Mouse (Mus musculus) forebrain, embryonic 14.5 days (tissue): ENCODE measurements around the gene Tssc4. TPM values are rescaled to one million over a fixed set of nuclear protein-coding genes. Genes with fewer than 3 reads are reported as not detected.

Source experiments
- ATAC-seq: fragments of 200-750 bp; cut with Nextera tagmentation; 2 replicates; pipeline ENCODE4 v1.8.0; 2017; ENCODE audit warnings: mild to moderate bottlenecking, moderate library complexity
- DNase-seq: peaks from one replicate; pipeline ENCODE4 v3.0.0-alpha.2; 2015; ENCODE audit warnings: low spot score
- H3K27ac ChIP-seq: fragments of 300-500 bp; sonication (generic); 2 replicates; pipeline ENCODE4 v1.5.1; 2014; ENCODE audit warnings: low read depth, mild to moderate bottlenecking, control low read depth, low read length, moderate library complexity
- H3K27me3 ChIP-seq: fragments of 300-500 bp; sonication (generic); replicated peaks from 2 replicates; pipeline ENCODE4 v1.6.1; 2014; ENCODE audit warnings: low read length, control low read depth, mixed read lengths; ENCODE audit not compliant: control insufficient read depth, insufficient read depth
- H3K36me3 ChIP-seq: fragments of 300-500 bp; sonication (generic); 2 replicates; pipeline ENCODE4 v1.6.1; 2014; ENCODE audit warnings: low read length, control low read depth; ENCODE audit not compliant: control insufficient read depth, insufficient read depth
- H3K4me1 ChIP-seq: fragments of 300-500 bp; sonication (generic); 2 replicates; pipeline ENCODE4 v1.6.1; 2014; ENCODE audit warnings: antibody characterized with exemption, low read length, control low read depth; ENCODE audit not compliant: control insufficient read depth, insufficient read depth
- H3K4me2 ChIP-seq: fragments of 300-500 bp; sonication (generic); 2 replicates; pipeline ENCODE4 v1.6.1; 2014; ENCODE audit warnings: mild to moderate bottlenecking, control low read depth, low read length
- H3K4me3 ChIP-seq: fragments of 300-500 bp; sonication (generic); 2 replicates; pipeline ENCODE4 v1.5.1; 2014; ENCODE audit warnings: low read depth, low read length, control low read depth
- H3K9ac ChIP-seq: fragments of 300-500 bp; sonication (generic); 2 replicates; pipeline ENCODE4 v1.6.1; 2014; ENCODE audit warnings: mild to moderate bottlenecking, low read length, control low read depth, moderate library complexity
- H3K9me3 ChIP-seq: fragments of 300-500 bp; sonication (generic); replicated peaks from 2 replicates; pipeline ENCODE4 v1.6.1; 2016; ENCODE audit warnings: low read length, control low read depth, mixed read lengths; ENCODE audit not compliant: control insufficient read depth
- WGBS: fragments of 180-500 bp; shearing (Covaris S2); extraction: QIAGEN DNeasy Blood & Tissue Kit; methylation state at CpG from one replicate; pipeline ENCODE4 v1.1.7; 2014; 5-methylcytosine and 5-hydroxymethylcytosine counted together
- polyA plus RNA-seq: library from polyadenylated mRNA; unstranded; fragments of >200 nt; fragmentation: Nextera tagmentation; extraction: Ambion mirVana; gene quantifications from 2 replicates; pipeline ENCODE4 v1.2.1, GENCODE M21; 2014

The Tssc4 gene
- polyA plus RNA-seq, 1 experiment from 2014 or later: 106 TPM

DNA sequence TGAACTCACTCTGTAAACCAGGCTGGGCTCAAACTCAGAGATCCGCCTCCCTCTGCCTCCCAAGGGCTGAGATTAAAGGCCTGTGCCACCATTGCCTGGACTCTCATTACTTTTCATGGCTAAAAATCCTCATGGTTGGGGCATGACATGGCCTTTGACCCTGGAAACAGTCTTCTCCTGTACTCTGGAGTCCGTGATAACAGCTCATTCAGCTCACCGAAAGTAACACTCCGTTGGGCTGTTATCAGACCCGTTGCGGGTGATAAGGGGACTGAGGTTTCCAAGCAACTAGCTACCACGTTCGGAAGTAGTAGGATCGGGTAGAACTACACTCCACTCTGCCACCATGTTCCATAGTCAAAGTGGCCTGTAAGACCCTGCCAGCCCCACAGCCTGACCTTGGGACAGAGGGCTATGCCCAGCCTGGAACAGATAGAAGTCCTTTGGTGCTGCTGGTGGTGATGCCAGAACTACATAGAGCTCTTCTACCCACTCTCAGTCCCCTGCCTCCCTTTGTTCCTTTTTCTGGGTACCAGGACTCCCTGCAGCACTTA, 11.3 kb upstream of the Tssc4 start:
- Histone ChIP-seq H3K27me3 (no peaks in the 10 kb centered on the region), H3K4me2 (no peak overlapping the region), H3K4me1 (peaks cover 15% of the 10 kb centered on the region), H3K36me3 (peaks cover 13% of the 10 kb centered on the region), H3K9me3 (no peaks in the 10 kb centered on the region), H3K9ac (no peak overlapping the region), H3K4me3 (no peak overlapping the region), H3K27ac (no peak overlapping the region)
- 91% methylated on average over 9 of the region's 9 CpGs for WGBS
- ATAC-seq (no peak), DNase-seq (no peak)

DNA sequence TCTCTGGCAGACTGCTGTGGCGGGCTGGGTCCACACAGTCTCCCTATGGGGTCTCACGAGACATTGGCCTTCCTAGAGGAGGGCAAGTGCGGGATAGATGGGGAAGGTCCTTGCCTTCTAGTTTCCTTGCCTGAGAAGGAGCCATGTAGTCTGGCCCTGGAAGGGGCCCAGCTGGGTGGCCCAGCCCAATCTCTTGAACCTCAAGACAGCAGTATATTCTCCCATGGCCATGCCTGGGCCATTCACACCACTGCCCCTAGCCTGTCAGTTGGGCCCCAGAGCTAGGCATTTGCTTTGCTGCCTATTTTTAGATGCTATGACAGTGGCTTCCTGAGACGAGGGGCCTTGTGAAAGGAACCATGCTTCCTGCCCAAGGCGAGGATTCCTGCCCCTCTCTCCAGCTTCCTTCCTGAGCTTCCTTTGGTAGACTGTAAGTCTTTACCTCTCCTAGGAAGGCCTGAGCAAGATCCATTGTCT, 10.8 kb upstream of the Tssc4 start:
- no peak overlapping the region for H3K4me2 ChIP-seq
- H3K4me3 ChIP-seq: no peak overlapping the region
- ATAC-seq (no peak), DNase-seq (no peak)
- 83% methylated on average over 5 of the region's 5 CpGs for WGBS
- H3K9me3 ChIP-seq: no peaks in the 10 kb centered on the region
- no peak overlapping the region for H3K27ac ChIP-seq
- peaks cover 15% of the 10 kb centered on the region for H3K4me1 ChIP-seq
- H3K27me3 ChIP-seq: no peaks in the 10 kb centered on the region
- peaks cover 18% of the 10 kb centered on the region for H3K36me3 ChIP-seq
- H3K9ac ChIP-seq: no peak overlapping the region

DNA sequence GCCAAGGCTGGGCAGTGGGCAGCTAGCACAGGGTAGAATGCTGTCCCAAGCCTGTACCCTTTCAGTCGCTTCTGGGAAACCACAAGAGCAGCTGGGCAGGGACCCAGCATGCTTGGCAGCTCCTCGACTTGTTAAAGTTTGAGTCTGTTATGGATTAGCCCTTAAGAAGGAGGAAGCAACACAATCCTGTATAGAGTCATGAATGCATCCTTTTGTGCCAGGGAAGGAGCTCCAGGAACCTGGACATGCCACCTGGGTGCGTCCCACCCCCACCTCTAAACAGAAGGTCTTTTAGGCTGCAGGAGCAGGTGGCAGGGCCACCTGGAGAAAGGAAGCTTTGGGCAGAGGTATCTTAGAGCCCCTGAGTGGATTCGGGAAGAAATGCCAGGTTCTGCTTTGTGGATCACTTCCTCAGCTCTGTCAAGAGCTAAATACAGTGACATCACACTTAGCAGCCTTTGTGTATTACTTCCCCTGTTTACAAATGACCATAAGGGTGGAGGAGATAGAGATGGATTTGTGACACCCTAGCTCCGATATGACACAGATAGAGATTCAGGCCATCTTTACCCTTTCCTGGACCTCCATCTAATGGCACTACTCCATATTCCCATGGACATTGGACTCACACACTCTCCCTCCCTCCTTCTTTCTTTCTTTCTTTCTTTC, 9.7 kb upstream of the Tssc4 start:
- Histone ChIP-seq H3K9ac (no peak overlapping the region), H3K27me3 (no peaks in the 10 kb centered on the region), H3K9me3 (no peaks in the 10 kb centered on the region), H3K36me3 (peaks cover 28% of the 10 kb centered on the region), H3K4me1 (peaks cover 7% of the 10 kb centered on the region), H3K4me2 (no peak overlapping the region), H3K27ac (no peak overlapping the region), H3K4me3 (no peak overlapping the region)
- 78% methylated on average over 5 of the region's 5 CpGs for WGBS
- ATAC-seq: no peak
- DNase-seq: no peak

DNA sequence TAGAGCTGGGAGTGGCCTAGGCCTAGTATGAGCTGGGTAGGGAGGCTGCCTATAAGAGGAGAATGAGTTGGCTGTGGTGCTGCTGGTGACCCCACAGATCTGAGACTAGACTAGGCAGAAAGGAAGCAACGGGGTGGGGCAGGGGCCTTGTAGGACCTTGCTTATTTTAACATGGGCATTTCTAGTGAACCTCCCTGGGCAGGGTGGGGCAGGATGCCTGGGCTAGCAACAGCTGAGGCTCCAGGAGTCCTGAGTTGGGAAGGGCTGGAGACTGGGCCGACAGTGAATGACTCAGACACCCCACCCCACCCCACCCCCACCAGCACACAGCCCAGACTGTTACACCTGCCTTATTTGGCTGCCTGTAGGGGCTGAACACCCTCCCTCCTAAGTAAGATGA, 6.3 kb upstream of the Tssc4 start:
- ATAC-seq (no peak), DNase-seq (no peak)
- Histone ChIP-seq H3K27me3 (no peaks in the 10 kb centered on the region), H3K4me3 (no peak overlapping the region), H3K4me1 (no peaks in the 10 kb centered on the region), H3K4me2 (no peak overlapping the region), H3K36me3 (peaks cover 60% of the 10 kb centered on the region), H3K9me3 (no peaks in the 10 kb centered on the region), H3K9ac (no peak overlapping the region), H3K27ac (no peak overlapping the region)
- 94% methylated on average over 2 of the region's 2 CpGs for WGBS

DNA sequence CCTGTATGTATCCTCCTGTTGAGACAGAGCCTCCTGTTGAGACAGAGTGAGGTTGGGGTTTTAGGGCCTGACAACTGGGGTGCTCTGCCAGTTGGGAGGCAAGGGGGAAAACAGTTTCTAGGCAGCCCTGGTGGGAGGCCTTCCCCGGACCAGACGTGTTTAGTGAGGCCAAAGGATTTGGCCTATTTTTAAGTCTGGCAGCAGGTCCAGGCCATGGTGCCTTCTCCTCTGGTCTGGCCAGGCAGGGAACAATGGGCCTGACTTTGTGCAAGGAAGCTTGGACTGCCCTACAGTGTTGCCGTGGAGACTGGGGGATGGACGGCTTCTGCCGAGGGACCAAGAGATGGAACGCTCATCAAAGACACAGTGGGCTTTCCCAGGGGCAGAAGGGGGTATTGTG, 4.8 kb upstream of the Tssc4 start:
- DNase-seq (no peak), ATAC-seq (no peak)
- H3K9ac ChIP-seq: no peak overlapping the region
- no peak overlapping the region for H3K4me3 ChIP-seq
- H3K27ac ChIP-seq: no peak overlapping the region
- WGBS: 73% methylated on average over 6 of the region's 6 CpGs
- H3K36me3 ChIP-seq: peaks cover 61% of the 10 kb centered on the region
- H3K4me1 ChIP-seq: peaks cover 7% of the 10 kb centered on the region
- H3K9me3 ChIP-seq: no peaks in the 10 kb centered on the region
- no peak overlapping the region for H3K4me2 ChIP-seq
- no peaks in the 10 kb centered on the region for H3K27me3 ChIP-seq

DNA sequence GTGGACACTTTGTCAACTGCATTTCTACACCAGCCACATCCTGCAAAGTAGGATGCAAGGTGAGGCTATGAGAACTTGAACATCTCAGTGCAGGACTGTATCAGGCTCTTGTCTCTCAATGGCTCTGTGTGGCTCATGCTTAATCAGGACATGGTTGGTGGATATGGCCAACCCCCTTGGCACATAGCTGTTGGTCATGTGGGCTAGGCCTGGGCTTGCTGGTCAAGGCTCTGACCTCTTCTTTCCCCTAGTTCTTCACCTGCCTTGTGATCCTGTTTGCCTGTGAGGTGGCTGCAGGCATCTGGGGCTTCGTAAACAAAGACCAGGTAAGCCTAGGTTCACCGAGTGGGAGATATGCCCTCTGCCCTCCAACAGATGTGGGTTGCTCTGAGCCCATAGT, 3.4 kb upstream of the Tssc4 start:
- H3K4me1 ChIP-seq: peaks cover 14% of the 10 kb centered on the region
- H3K4me2 ChIP-seq: no peak overlapping the region
- WGBS: 100% methylated on average over 2 of the region's 2 CpGs
- DNase-seq: no peak
- no peak overlapping the region for H3K4me3 ChIP-seq
- no peak for ATAC-seq
- H3K9me3 ChIP-seq: no peaks in the 10 kb centered on the region
- no peak overlapping the region for H3K9ac ChIP-seq
- no peaks in the 10 kb centered on the region for H3K27me3 ChIP-seq
- H3K36me3 ChIP-seq: peaks cover 61% of the 10 kb centered on the region
- H3K27ac ChIP-seq: no peak overlapping the region

DNA sequence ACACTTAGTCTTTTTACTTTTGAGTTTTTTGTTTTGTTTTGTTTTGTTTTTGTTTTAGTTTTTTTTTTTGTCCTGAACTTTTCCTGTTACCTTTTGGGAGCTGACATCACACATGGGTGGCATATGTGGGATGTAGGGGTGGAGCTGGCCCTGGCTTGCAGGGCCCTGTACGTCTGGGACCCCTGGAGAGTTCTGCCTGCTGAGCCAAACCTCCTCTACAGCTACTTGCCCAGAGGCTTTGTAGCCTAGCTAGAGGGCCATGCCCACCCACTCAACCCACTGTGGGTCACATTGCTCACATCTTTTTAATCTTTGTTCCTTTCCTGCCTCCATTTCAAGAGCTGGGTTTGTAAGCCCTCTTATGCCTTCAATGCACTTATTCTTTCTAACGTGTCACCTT, 1.6 kb upstream of the Tssc4 start:
- no peak for DNase-seq
- no peak for ATAC-seq
- Histone ChIP-seq H3K36me3 (peaks cover 57% of the 10 kb centered on the region), H3K4me2 (no peak overlapping the region), H3K4me1 (peaks cover 15% of the 10 kb centered on the region), H3K9ac (no peak overlapping the region), H3K27me3 (no peaks in the 10 kb centered on the region), H3K4me3 (no peak overlapping the region), H3K27ac (no peak overlapping the region), H3K9me3 (no peaks in the 10 kb centered on the region)
- 73% methylated on average over 2 of the region's 2 CpGs for whole genome bisulfite sequencing

DNA sequence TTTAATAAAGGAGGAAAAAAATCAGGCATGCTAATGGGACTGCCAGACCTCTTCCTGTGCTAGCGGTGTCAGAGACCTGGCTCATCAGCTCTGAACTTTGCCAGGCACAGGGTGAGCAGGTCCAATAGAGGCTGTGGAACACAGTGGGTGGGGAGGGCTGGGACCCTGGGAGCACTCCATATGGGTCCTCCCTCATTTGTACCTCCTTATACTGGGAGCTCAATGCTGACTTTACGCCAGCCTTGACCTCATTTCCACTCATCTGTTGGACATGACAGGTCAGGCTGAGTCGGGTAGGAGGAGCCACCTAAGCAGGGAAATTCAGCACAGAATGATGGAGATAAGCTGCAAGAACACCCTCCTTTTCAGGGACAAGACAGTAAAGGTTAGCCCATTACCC, 1.2 kb upstream of the Tssc4 start:
- Histone ChIP-seq H3K9ac (peak overlapping the region; percentile 66; the same call in 1 of the 2 replicates), H3K4me1 (peaks cover 15% of the 10 kb centered on the region), H3K27ac (peak overlapping the region; percentile 97), H3K4me3 (peak overlapping the region; percentile 80; the same call in 1 of the 2 replicates), H3K4me2 (peak overlapping the region; percentile 68), H3K9me3 (no peaks in the 10 kb centered on the region), H3K36me3 (peaks cover 53% of the 10 kb centered on the region), H3K27me3 (no peaks in the 10 kb centered on the region)
- WGBS: 81% methylated on average over 3 of the region's 3 CpGs
- DNase-seq (no peak), ATAC-seq (no peak)

DNA sequence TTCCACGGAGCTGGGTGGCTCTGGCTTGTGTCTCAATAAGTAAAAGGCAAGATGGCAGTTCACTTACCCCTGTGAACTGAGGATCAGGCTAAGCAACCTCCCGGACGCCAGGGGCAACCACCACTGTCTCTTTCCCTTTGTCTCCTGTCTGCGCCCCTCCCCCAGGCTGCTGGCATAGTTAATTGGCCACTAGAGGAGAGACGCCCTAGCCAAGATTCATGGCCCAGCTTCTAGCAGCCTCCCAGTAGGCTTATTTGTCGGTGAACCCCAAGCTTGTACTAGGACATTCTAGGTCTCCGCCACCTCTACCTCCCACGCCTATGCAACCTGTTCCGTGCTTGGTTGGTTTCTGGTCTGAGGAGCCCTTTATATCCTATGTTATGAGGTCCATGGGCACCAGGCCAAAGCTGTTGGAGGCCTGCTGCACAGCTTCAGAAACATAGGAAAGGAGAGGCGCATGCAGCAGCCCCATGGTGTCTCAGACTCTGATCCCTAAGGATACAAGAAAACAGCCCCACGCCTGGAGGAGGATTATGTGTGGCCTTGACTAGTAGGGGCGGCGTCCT, 650 bp upstream of the Tssc4 start:
- Histone ChIP-seq H3K9me3 (no peaks in the 10 kb centered on the region), H3K27ac (peak overlapping the region; percentile 97), H3K4me3 (peak overlapping the region; percentile 80), H3K4me2 (peak overlapping the region; percentile 68), H3K9ac (peak overlapping the region; percentile 66), H3K36me3 (peaks cover 48% of the 10 kb centered on the region), H3K27me3 (no peaks in the 10 kb centered on the region), H3K4me1 (peaks cover 15% of the 10 kb centered on the region)
- WGBS: 46% methylated on average over 12 of the region's 13 CpGs
- ATAC-seq (no peak), DNase-seq (no peak)
